Comparison of ENCODE assay signal across 8 mouse cellular contexts in genomic region chr5:114370371-114370776, GRCm38 (mm10). TPM values are rescaled to one million over a fixed set of nuclear protein-coding genes. Genes with fewer than 3 reads are reported as not detected.
DNase-seq lines count a peak whose midpoint lies in the region; ATAC-seq lines count a peak whose summit lies in the region.

No protein-coding gene starts in this region.

- H3K9ac ChIP-seq in neural tube, embryonic 11.5 days (ENCODE audit: low read length): no peak overlapping the region
- H3K9ac ChIP-seq in intestine, embryonic 16.5 days (ENCODE audit: low read depth, low read length): peak overlapping the region; percentile 62
- H3K9ac ChIP-seq in liver, embryonic 15.5 days: no peak overlapping the region
- H3K9ac ChIP-seq in stomach, embryonic 14.5 days (replicated peaks; ENCODE audit: low read depth, low read length): 0 out of 2 replicates have a peak overlapping the region, but pooled peaks have one; percentile 3

- WGBS in neural tube, embryonic 11.5 days: 63% methylated on average over 9 of the region's 9 CpGs
- 31% methylated on average over 9 of the region's 9 CpGs for WGBS in intestine, embryonic 16.5 days
- WGBS in liver, embryonic 15.5 days (ENCODE audit: insufficient replicate concordance): 58% methylated on average over 9 of the region's 9 CpGs
- WGBS in stomach, embryonic 14.5 days: 37% methylated on average over 9 of the region's 9 CpGs

- DNase-seq in neural tube, embryonic 11.5 days (ENCODE audit: low spot score): peak; percentile 35
- no peak for DNase-seq in neural tube, embryonic 10.5 days (ENCODE audit: extremely low spot score, low spot score)
- peak; percentile 43 for DNase-seq in gastrocnemius, postnatal 14 days
- no peak for DNase-seq in spleen, postnatal 4 days (ENCODE audit: low spot score in 2 of 2)
- no peak for DNase-seq in left cerebral cortex, postnatal 14 days (ENCODE audit: low spot score in 2 of 2)

- H3K27ac ChIP-seq in neural tube, embryonic 11.5 days (ENCODE audit: low read depth, low read length): 0 out of 2 replicates have a peak overlapping the region, but pooled peaks have one; percentile 44
- H3K27ac ChIP-seq in intestine, embryonic 16.5 days (ENCODE audit: low read length): peak overlapping the region; percentile 97
- peak overlapping the region; percentile 56 for H3K27ac ChIP-seq in liver, embryonic 15.5 days (replicated peaks)
- peak overlapping the region; percentile 98 for H3K27ac ChIP-seq in stomach, embryonic 14.5 days (ENCODE audit: low read length)

- no peak overlapping the region for H3K4me3 ChIP-seq in neural tube, embryonic 11.5 days (ENCODE audit: low read depth, low read length)
- no peak overlapping the region for H3K4me3 ChIP-seq in intestine, embryonic 16.5 days (ENCODE audit: low read length)
- H3K4me3 ChIP-seq in liver, embryonic 15.5 days (replicated peaks): no peak overlapping the region
- no peak overlapping the region for H3K4me3 ChIP-seq in stomach, embryonic 14.5 days (ENCODE audit: low read depth, low read length)

- H3K36me3 ChIP-seq in neural tube, embryonic 11.5 days (ENCODE audit: control insufficient read depth, insufficient read depth, low read length): peaks cover 25% of the 10 kb centered on the region
- peaks cover 29% of the 10 kb centered on the region for H3K36me3 ChIP-seq in intestine, embryonic 16.5 days (ENCODE audit: control insufficient read depth, insufficient read depth, low read length)
- peaks cover 67% of the 10 kb centered on the region for H3K36me3 ChIP-seq in liver, embryonic 15.5 days (replicated peaks)
- H3K36me3 ChIP-seq in stomach, embryonic 14.5 days (ENCODE audit: control insufficient read depth, insufficient read depth, low read length): peaks cover 76% of the 10 kb centered on the region

- intact Hi-C loops in gastrocnemius, postnatal 14 days (cut with DNase I; ENCODE audit: low total_unique reads): no loop called here
- intact Hi-C loops in left cerebral cortex, postnatal 14 days (cut with DNase I): no loop called here

- H3K4me2 ChIP-seq in neural tube, embryonic 11.5 days (ENCODE audit: low read depth): no peak overlapping the region
- peak overlapping the region; percentile 37; the same call in 1 of the 2 replicates for H3K4me2 ChIP-seq in intestine, embryonic 16.5 days (ENCODE audit: low read depth, low read length)
- H3K4me2 ChIP-seq in liver, embryonic 15.5 days: no peak overlapping the region
- H3K4me2 ChIP-seq in stomach, embryonic 14.5 days (replicated peaks; ENCODE audit: low read depth, low read length): peak overlapping the region; percentile 16

- no peaks in the 10 kb centered on the region for H3K9me3 ChIP-seq in neural tube, embryonic 11.5 days (ENCODE audit: control insufficient read depth, low read length)
- H3K9me3 ChIP-seq in intestine, embryonic 16.5 days (ENCODE audit: control insufficient read depth, low read length): no peaks in the 10 kb centered on the region
- H3K9me3 ChIP-seq in liver, embryonic 15.5 days (replicated peaks): no peaks in the 10 kb centered on the region
- no peaks in the 10 kb centered on the region for H3K9me3 ChIP-seq in stomach, embryonic 14.5 days (ENCODE audit: control insufficient read depth, low read depth, low read length)

- peaks cover 8% of the 10 kb centered on the region; the same call in 1 of the 2 replicates for H3K4me1 ChIP-seq in neural tube, embryonic 11.5 days (ENCODE audit: control insufficient read depth, insufficient read depth, low read length)
- H3K4me1 ChIP-seq in intestine, embryonic 16.5 days (ENCODE audit: control insufficient read depth, insufficient read depth, low read length): peaks cover 70% of the 10 kb centered on the region
- H3K4me1 ChIP-seq in liver, embryonic 15.5 days (replicated peaks): peaks cover 55% of the 10 kb centered on the region
- H3K4me1 ChIP-seq in stomach, embryonic 14.5 days (ENCODE audit: control insufficient read depth, insufficient read depth, low read length): peaks cover 54% of the 10 kb centered on the region

- no peak for ATAC-seq in neural tube, embryonic 11.5 days (ENCODE audit: insufficient read depth, low FRiP score, low TSS enrichment)
- ATAC-seq in intestine, embryonic 16.5 days: peak; percentile 8; the same call in 1 of the 2 replicates
- ATAC-seq in liver, embryonic 15.5 days (ENCODE audit: insufficient read depth): no peak
- ATAC-seq in stomach, embryonic 14.5 days (ENCODE audit: insufficient number of reproducible peaks, insufficient read depth, low FRiP score, low read depth): peak; percentile 43; the same call in 1 of the 2 replicates

- H3K27me3 ChIP-seq in neural tube, embryonic 11.5 days (ENCODE audit: control insufficient read depth, insufficient read depth, low read length): no peaks in the 10 kb centered on the region
- no peaks in the 10 kb centered on the region for H3K27me3 ChIP-seq in intestine, embryonic 16.5 days (replicated peaks; ENCODE audit: control insufficient read depth, insufficient read depth, low read length)
- no peaks in the 10 kb centered on the region for H3K27me3 ChIP-seq in liver, embryonic 15.5 days
- no peaks in the 10 kb centered on the region for H3K27me3 ChIP-seq in stomach, embryonic 14.5 days (ENCODE audit: control insufficient read depth, insufficient read depth, low read length)

RNA-seq across cellular contexts. Expression of gene Kctd10, which starts 9.9 kb away (rescaled TPM):
- polyA plus RNA-seq in neural tube, embryonic 11.5 days (2014; fragmentation: Nextera tagmentation; extraction: Ambion mirVana): 109 and 120 TPM in 2 replicates
- 10 to 100 TPM; 24.2 to 25.0 TPM for total RNA-seq in gastrocnemius, postnatal 14 days (2021)
- polyA plus RNA-seq in intestine, embryonic 16.5 days (2015; fragmentation: Nextera tagmentation; extraction: Ambion mirVana): 132 and 137 TPM in 2 replicates
- 21.1 and 22.6 TPM in 2 replicates for polyA plus RNA-seq in liver, embryonic 15.5 days (2015; fragmentation: Nextera tagmentation; extraction: Ambion mirVana)
- 111 and 125 TPM in 2 replicates for polyA plus RNA-seq in stomach, embryonic 14.5 days (2014; fragmentation: Nextera tagmentation; extraction: Ambion mirVana)
- 10 to 100 TPM; 43.6 to 46.9 TPM for total RNA-seq in left cerebral cortex, postnatal 14 days (2021)

RNA-seq across cellular contexts. Expression of gene Ube3b, which starts 10.0 kb away (rescaled TPM):
- polyA plus RNA-seq in neural tube, embryonic 11.5 days (2014; fragmentation: Nextera tagmentation; extraction: Ambion mirVana): 57.5 and 60.5 TPM in 2 replicates
- 10 to 100 TPM; 64.7 to 67.5 TPM for total RNA-seq in gastrocnemius, postnatal 14 days (2021)
- 36.4 and 43.5 TPM in 2 replicates for polyA plus RNA-seq in intestine, embryonic 16.5 days (2015; fragmentation: Nextera tagmentation; extraction: Ambion mirVana)
- polyA plus RNA-seq in liver, embryonic 15.5 days (2015; fragmentation: Nextera tagmentation; extraction: Ambion mirVana): 17.1 and 18.4 TPM in 2 replicates
- 46.3 and 51.6 TPM in 2 replicates for polyA plus RNA-seq in stomach, embryonic 14.5 days (2014; fragmentation: Nextera tagmentation; extraction: Ambion mirVana)
- 10 to 100 TPM; 80.4 to 85.6 TPM for total RNA-seq in left cerebral cortex, postnatal 14 days (2021)

Comparison
In these comparisons a context has a peak if more than half of its experiments do, and no peak if none do; other contexts are left out.
1. DNase-seq: peak in neural tube, embryonic 11.5 days (single experiment) and gastrocnemius, postnatal 14 days (single experiment); none in neural tube, embryonic 10.5 days (single experiment), spleen, postnatal 4 days (0 of 2) and left cerebral cortex, postnatal 14 days (0 of 2).
2. ATAC-seq: peak in intestine, embryonic 16.5 days (single experiment) and stomach, embryonic 14.5 days (single experiment); none in neural tube, embryonic 11.5 days (single experiment) and liver, embryonic 15.5 days (single experiment).
3. H3K27ac ChIP-seq: peak in every context shown above with its lines; median percentile 98 in stomach, embryonic 14.5 days; 97 in intestine, embryonic 16.5 days; 56 in liver, embryonic 15.5 days; 44 in neural tube, embryonic 11.5 days.
4. H3K4me2 ChIP-seq: peak in intestine, embryonic 16.5 days (single experiment) and stomach, embryonic 14.5 days (single experiment); none in neural tube, embryonic 11.5 days (single experiment) and liver, embryonic 15.5 days (single experiment).
5. H3K9ac ChIP-seq: peak in intestine, embryonic 16.5 days (single experiment) and stomach, embryonic 14.5 days (single experiment); none in neural tube, embryonic 11.5 days (single experiment) and liver, embryonic 15.5 days (single experiment).